Mouse (Mus musculus) liver, embryonic 15.5 days (tissue): Measurements from ENCODE around the gene Gm6377. TPM values are rescaled to one million over a fixed set of nuclear protein-coding genes. Genes with fewer than 3 reads are reported as not detected.
A peak's percentile ranks its signal among the peaks of the same experiment; 100 is the strongest.

ENCODE experiments used
- ATAC-seq: fragments of 200-750 bp; cut with Nextera tagmentation; 2 replicates; pipeline ENCODE4 v1.8.0; 2017; ENCODE audit warnings: moderate number of reproducible peaks, mild to moderate bottlenecking, moderate library complexity; ENCODE audit not compliant: insufficient read depth
- H3K27ac ChIP-seq: fragments of 300-500 bp; sonication (generic); replicated peaks from 2 replicates; pipeline ENCODE4 v1.5.1; 2015; ENCODE audit warnings: mild to moderate bottlenecking, inconsistent platforms
- H3K27me3 ChIP-seq: fragments of 300-500 bp; sonication (generic); 2 replicates; pipeline ENCODE4 v1.6.1; 2015; ENCODE audit warnings: mild to moderate bottlenecking, inconsistent platforms
- H3K36me3 ChIP-seq: fragments of 300-500 bp; sonication (generic); replicated peaks from 2 replicates; pipeline ENCODE4 v1.6.1; 2015; ENCODE audit warnings: moderate library complexity, mild to moderate bottlenecking, inconsistent platforms
- H3K4me1 ChIP-seq: fragments of 300-500 bp; sonication (generic); replicated peaks from 2 replicates; pipeline ENCODE4 v1.6.1; 2015; ENCODE audit warnings: inconsistent platforms
- H3K4me2 ChIP-seq: fragments of 300-500 bp; sonication (generic); 2 replicates; pipeline ENCODE4 v1.6.1; 2015; ENCODE audit warnings: moderate library complexity, mild to moderate bottlenecking, inconsistent platforms
- H3K4me3 ChIP-seq: fragments of 300-500 bp; sonication (generic); replicated peaks from 2 replicates; pipeline ENCODE4 v1.5.1; 2015; ENCODE audit warnings: mild to moderate bottlenecking, inconsistent platforms
- H3K9ac ChIP-seq: fragments of 300-500 bp; sonication (generic); 2 replicates; pipeline ENCODE4 v1.6.1; 2015; ENCODE audit warnings: moderate library complexity, mild to moderate bottlenecking, inconsistent platforms
- H3K9me3 ChIP-seq: fragments of 300-500 bp; sonication (generic); replicated peaks from 2 replicates; pipeline ENCODE4 v1.6.1; 2016; ENCODE audit warnings: inconsistent platforms
- WGBS: fragments of 180-500 bp; shearing (Covaris S2); methylation state at CpG from one replicate; pipeline ENCODE4 v1.1.7; 2015; ENCODE audit warnings: mixed read lengths; ENCODE audit not compliant: insufficient replicate concordance; 5-methylcytosine and 5-hydroxymethylcytosine counted together
- polyA plus RNA-seq: library from polyadenylated mRNA; unstranded; fragments of >200 nt; fragmentation: Nextera tagmentation; extraction: Ambion mirVana; gene quantifications from 2 replicates; pipeline ENCODE4 v1.2.1, GENCODE M21; 2015

Gene Gm6377
- 0.16 and 0.26 TPM in 2 replicates for polyA plus RNA-seq

DNA sequence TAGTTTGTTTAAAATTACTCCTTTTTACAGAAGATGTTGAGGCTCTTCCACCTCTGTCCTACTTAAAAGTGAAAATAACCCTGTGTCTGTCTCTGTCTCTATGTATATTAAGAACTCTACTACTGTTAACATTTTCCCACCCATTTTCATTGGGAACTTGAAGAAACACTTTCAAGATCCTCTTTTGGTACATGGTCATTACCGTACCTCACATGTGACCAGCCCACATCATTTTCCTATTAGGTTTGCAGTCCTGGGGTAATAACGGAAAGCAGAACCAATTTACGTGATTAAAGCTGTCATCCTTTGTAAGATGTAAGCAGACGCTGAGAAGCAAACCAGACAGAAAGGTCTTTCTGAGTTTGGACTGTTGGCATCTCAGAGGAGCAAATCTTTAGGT lies at the start of gene Gm6377:
TSS of gene Gm6377 (plus strand) at position 289 of the 400 bp plus-strand sequence.
- WGBS = 57% methylated on average over 4 of the region's 4 CpGs

DNA sequence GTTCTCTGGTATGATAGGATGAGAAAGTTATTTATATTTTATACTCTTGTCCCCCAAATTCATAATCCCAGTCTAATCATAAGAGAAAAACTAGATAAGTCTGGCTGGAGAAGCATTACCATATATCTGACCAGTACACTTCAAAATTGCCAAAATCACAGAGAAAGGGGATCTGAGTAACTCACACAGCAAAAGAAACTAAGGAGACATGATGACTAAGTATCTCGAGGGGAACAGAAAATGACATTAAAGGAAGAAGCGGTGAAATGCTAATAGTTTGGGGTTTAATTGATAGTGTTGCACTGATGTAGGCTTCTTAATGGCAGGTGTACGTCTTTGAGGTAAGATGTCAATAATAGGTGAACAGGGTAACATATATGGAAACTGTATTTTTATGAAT lies 49.4 kb upstream of the Gm6377 start:
- ATAC-seq = no peak
- Histone ChIP-seq H3K36me3 (no peaks in the 10 kb centered on the region), H3K4me1 (no peaks in the 10 kb centered on the region), H3K27ac (no peak overlapping the region), H3K4me3 (no peak overlapping the region), H3K4me2 (no peak overlapping the region), H3K9me3 (no peaks in the 10 kb centered on the region), H3K9ac (no peak overlapping the region), H3K27me3 (no peaks in the 10 kb centered on the region)
- WGBS = 75% methylated on average over 3 of the region's 3 CpGs

More for the DNA sequence above, at the start of gene Gm6377:
- H3K27me3 ChIP-seq = no peaks in the 10 kb centered on the region
- H3K4me3 ChIP-seq = no peak within 1 kb of the TSS
- no peak within 1 kb of the TSS for H3K9ac ChIP-seq
- no peaks in the 10 kb centered on the region for H3K36me3 ChIP-seq
- H3K9me3 ChIP-seq = no peaks in the 10 kb centered on the region
- H3K4me1 ChIP-seq = no peaks in the 10 kb centered on the region
- no peak within 1 kb of the TSS for H3K4me2 ChIP-seq
- H3K27ac ChIP-seq = no peak within 1 kb of the TSS
- no peak for ATAC-seq

DNA sequence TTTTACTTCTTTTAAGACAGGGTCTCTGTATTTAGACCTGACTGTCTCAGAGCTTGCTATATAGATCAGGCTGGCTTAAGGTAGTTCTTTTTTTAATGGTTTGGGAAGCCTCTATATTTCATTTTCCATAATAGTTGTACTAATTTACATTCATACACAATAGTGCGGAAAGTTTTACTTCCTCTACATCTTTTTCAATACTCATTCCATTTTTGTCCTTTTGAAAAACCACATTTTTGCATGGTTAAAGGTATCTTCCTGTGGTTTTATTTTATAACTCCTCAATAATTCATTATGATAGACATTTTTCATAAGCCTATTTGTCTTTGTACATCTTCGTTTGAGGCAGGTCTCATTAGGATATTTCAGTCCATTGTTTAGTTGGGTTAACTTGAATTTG lies 45.3 kb upstream of the Gm6377 start:
- Histone ChIP-seq H3K4me3 (no peak overlapping the region), H3K27me3 (no peaks in the 10 kb centered on the region), H3K36me3 (0 out of 2 replicates have a peak, but pooled peaks cover 4% of the 10 kb centered on the region), H3K9ac (no peak overlapping the region), H3K4me1 (no peaks in the 10 kb centered on the region), H3K4me2 (no peak overlapping the region), H3K9me3 (no peaks in the 10 kb centered on the region), H3K27ac (no peak overlapping the region)
- ATAC-seq = no peak
- WGBS = 67% methylated on average over 2 of the region's 2 CpGs

DNA sequence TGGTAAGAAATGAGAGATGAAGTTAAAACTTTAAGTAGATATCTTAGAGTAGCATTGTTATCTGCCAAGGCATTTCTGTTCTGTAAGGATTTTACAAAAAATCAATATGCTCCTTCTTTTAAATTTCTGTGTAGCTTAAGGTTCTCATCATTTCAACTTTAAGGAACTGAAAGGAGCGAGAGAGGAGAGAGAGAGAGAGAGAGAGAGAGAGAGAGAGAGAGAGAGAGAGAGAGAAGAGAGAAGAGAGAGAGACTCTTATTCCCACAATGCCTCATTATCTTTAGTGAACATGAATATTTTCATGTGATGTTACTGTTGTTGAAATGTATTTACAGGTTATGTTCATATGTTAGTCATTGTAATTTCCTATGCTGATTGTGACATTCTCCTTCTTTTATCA lies 36.2 kb upstream of the Gm6377 start:
- no peak overlapping the region for H3K27ac ChIP-seq
- H3K9me3 ChIP-seq = no peaks in the 10 kb centered on the region
- 48% methylated on average over 1 of the region's 1 CpGs for WGBS
- no peaks in the 10 kb centered on the region for H3K4me1 ChIP-seq
- H3K4me3 ChIP-seq = no peak overlapping the region
- no peaks in the 10 kb centered on the region for H3K27me3 ChIP-seq
- no peaks in the 10 kb centered on the region for H3K36me3 ChIP-seq
- no peak overlapping the region for H3K4me2 ChIP-seq
- ATAC-seq = no peak
- no peak overlapping the region for H3K9ac ChIP-seq

DNA sequence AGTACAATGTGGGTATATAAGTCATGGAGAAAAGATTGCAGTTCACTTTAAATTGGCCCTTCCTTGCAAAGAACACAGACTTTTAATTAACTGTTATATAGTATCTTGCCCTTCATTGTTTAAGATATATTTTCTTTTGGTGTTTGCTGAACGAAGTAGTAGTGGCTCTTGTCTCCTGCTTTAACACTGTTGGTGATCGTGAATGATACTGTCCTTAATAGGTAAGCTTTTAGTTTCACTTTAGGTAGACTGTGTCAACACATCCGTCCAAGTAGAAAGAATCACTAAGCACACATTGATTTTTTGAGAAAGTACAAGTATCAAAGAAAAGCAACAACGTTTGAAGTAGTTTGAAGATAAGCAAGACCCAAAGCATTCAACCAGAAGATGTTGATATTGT lies 35.7 kb upstream of the Gm6377 start:
- H3K27me3 ChIP-seq = no peaks in the 10 kb centered on the region
- no peaks in the 10 kb centered on the region for H3K36me3 ChIP-seq
- 48% methylated on average over 4 of the region's 4 CpGs for WGBS
- H3K4me1 ChIP-seq = no peaks in the 10 kb centered on the region
- H3K27ac ChIP-seq = no peak overlapping the region
- ATAC-seq = no peak
- H3K9me3 ChIP-seq = no peaks in the 10 kb centered on the region
- H3K4me3 ChIP-seq = no peak overlapping the region
- no peak overlapping the region for H3K9ac ChIP-seq
- H3K4me2 ChIP-seq = no peak overlapping the region

DNA sequence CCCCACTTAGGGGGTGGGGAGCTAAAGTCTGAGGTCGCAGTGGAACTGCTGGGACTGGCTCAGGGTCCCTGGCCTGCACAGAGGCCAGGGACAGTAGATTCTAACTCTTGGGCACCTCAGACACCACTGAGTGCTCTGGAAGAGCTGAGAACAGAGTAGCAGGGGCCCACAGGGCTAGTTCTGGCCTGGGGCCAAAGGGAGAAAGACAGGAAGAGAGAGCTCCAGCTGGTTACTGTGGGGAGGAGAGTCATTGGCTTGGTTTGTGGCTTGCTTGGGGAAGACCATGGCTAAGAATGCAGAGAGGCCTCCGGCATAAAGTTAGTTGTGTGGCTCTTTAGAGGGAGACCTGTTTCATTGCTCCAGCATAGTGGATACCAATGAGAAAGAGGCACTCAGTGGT lies 21.5 kb upstream of the Gm6377 start:
- Histone ChIP-seq H3K9ac (no peak overlapping the region), H3K27ac (no peak overlapping the region), H3K36me3 (no peaks in the 10 kb centered on the region), H3K4me3 (no peak overlapping the region), H3K4me2 (no peak overlapping the region), H3K27me3 (no peaks in the 10 kb centered on the region), H3K4me1 (no peaks in the 10 kb centered on the region), H3K9me3 (no peaks in the 10 kb centered on the region)
- 47% methylated on average over 2 of the region's 2 CpGs for WGBS
- no peak for ATAC-seq

DNA sequence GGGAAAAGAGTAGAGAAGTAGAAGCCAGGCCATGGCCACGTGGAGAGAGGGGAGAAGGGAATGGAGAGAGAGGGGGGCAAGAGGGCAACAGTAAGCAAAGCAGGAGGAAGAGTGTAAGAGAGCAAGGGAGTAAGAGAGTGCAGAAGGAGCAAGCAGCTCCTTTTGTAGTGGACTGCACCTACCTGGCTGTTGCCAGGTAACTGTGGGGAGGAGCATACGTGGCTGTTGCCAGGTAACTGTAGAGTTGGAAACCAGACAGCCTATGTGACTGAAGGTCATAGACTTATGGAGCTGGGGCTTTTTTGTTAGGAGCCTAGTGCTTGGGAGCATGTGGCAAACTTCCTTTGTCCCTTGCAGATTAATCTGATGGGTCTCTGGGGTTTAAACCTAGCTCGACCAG lies 21.1 kb upstream of the Gm6377 start:
- H3K4me3 ChIP-seq = no peak overlapping the region
- H3K36me3 ChIP-seq = no peaks in the 10 kb centered on the region
- no peak for ATAC-seq
- H3K27ac ChIP-seq = no peak overlapping the region
- H3K4me2 ChIP-seq = no peak overlapping the region
- H3K4me1 ChIP-seq = no peaks in the 10 kb centered on the region
- WGBS = 32% methylated on average over 3 of the region's 3 CpGs
- no peaks in the 10 kb centered on the region for H3K27me3 ChIP-seq
- no peak overlapping the region for H3K9ac ChIP-seq
- H3K9me3 ChIP-seq = no peaks in the 10 kb centered on the region

DNA sequence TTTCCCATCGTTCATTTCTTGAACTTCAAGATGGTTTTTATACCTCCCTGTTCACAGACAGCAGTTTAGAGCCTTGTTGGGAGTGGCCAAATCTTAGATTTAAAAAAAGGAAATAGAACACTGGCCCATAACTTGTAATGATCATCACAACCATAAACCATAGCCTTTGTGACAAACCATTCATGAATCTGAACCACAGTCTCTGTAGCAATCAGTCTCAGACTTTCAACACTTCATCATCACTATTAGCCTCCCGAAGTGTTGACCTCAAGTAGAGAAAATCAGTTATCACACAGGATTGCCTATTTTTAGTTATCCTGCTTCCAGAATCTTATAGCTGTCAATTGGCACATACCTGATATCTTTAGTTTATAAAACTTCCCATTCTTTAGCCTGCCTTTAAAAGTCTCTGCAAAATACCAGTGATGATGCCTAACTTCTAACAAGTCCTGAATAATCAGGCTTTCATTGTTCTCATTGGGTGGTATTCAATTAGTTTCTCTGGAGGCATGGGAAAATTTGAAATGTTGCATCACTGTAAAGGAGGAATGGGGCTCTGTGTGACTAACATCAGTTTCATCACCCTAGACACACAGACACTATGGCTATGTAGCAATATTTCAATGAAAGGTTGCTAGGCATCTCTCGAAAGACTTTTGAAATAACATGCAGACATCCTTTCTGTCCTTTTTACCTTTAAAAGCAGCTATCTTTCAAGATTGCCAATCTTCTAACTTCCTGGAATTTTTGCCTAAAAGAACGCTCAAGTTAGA lies 11.7 kb upstream of the Gm6377 start:
- no peak overlapping the region for H3K9ac ChIP-seq
- no peak overlapping the region for H3K4me2 ChIP-seq
- no peak overlapping the region for H3K27ac ChIP-seq
- no peak for ATAC-seq
- no peaks in the 10 kb centered on the region for H3K4me1 ChIP-seq
- no peaks in the 10 kb centered on the region for H3K36me3 ChIP-seq
- 54% methylated on average over 4 of the region's 4 CpGs for WGBS
- no peaks in the 10 kb centered on the region for H3K27me3 ChIP-seq
- H3K4me3 ChIP-seq = no peak overlapping the region
- no peaks in the 10 kb centered on the region for H3K9me3 ChIP-seq

DNA sequence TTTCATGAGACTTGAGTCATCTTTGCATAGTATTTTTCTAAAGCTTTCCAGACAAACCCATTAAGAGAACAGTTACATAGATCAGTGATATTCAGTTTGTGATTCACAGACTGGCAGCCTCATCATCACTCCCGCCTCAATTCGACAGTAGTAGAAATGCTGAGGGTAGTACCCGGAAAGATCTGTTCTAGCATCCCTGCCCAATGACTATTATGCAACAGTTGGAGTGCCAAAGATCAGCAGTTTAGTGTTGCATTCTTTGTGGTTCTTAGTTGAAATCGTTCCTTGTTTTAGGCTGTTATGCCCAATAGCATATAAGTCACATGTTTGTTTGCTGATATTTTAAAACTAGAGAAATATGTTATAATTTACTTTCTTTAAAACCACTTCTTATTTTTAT lies 6.9 kb upstream of the Gm6377 start:
- Histone ChIP-seq H3K27ac (no peak overlapping the region), H3K9me3 (no peaks in the 10 kb centered on the region), H3K4me1 (no peaks in the 10 kb centered on the region), H3K36me3 (no peaks in the 10 kb centered on the region), H3K9ac (no peak overlapping the region), H3K27me3 (no peaks in the 10 kb centered on the region), H3K4me3 (no peak overlapping the region), H3K4me2 (no peak overlapping the region)
- 64% methylated on average over 4 of the region's 4 CpGs for WGBS
- no peak for ATAC-seq

DNA sequence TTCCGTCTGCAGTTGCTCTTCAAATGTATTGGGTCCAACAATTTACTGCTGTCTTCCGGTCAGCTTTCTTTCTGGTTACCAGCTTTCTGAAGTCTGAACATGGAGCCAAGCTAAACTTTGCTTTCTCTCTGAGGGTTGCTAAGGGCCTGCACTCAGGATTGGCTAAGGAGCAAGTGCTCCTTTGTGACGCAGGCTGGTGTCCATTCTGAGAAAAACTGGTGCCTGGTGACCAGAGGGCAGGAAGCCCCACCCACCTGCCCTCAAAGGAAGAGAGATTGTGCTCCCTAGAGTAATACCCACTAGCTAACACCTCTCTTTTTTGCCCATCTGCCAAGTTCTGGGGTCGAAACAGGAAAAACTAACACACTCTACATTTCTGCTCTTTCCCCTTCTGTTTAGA lies 5.6 kb upstream of the Gm6377 start:
- Histone ChIP-seq H3K36me3 (no peaks in the 10 kb centered on the region), H3K9me3 (no peaks in the 10 kb centered on the region), H3K4me2 (no peak overlapping the region), H3K4me3 (no peak overlapping the region), H3K9ac (no peak overlapping the region), H3K27ac (no peak overlapping the region), H3K27me3 (no peaks in the 10 kb centered on the region), H3K4me1 (no peaks in the 10 kb centered on the region)
- 51% methylated on average over 4 of the region's 4 CpGs for WGBS
- ATAC-seq = peak; percentile 51; the same call in 1 of the 2 replicates

DNA sequence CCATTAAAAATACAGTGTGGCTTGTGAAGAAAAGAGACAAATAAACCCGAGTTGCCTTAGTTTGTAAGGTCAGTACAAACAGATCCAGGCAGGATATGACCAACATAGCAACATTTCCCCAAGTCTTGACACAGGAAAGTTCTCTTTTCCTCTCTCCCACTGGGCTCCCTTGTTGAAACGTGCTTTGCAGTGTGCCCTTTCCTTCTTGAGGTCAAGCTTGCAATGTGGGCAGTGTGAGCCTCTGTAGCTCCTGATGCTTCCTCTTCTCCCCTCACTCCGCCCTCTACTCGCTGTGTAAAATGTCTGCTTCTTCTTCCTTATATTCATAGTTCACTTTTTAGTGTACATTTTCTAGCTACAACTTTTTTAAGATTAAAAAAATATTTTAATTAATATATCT lies 5.1 kb upstream of the Gm6377 start:
- Histone ChIP-seq H3K27ac (no peak overlapping the region), H3K4me2 (no peak overlapping the region), H3K9ac (no peak overlapping the region), H3K36me3 (no peaks in the 10 kb centered on the region), H3K27me3 (no peaks in the 10 kb centered on the region), H3K9me3 (no peaks in the 10 kb centered on the region), H3K4me1 (no peaks in the 10 kb centered on the region), H3K4me3 (no peak overlapping the region)
- peak; percentile 52; the same call in 1 of the 2 replicates for ATAC-seq
- 24% methylated on average over 4 of the region's 4 CpGs for WGBS

DNA sequence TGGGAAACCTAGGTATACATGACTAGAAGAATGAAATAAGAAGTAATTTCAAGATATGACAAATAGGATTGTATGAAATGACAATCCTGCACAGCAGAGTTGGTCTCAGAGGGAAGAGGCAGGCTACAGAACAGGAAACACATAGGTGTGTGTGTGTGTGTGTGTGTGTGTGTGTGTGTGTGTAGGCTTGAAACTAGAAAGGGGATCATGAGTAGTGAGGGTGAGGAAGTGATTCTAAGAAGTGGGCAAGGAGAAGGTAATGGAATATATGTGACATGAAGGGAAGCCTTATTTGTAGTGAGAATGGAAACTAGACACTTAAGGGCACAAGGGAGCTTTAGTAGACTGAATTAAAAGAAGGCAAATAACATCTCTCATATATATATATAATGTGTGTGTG lies 11.3 kb downstream of the Gm6377 start:
- no peaks in the 10 kb centered on the region for H3K9me3 ChIP-seq
- no peak for ATAC-seq
- no peak overlapping the region for H3K4me3 ChIP-seq
- H3K27ac ChIP-seq = no peak overlapping the region
- no peak overlapping the region for H3K4me2 ChIP-seq
- H3K27me3 ChIP-seq = no peaks in the 10 kb centered on the region
- H3K36me3 ChIP-seq = no peaks in the 10 kb centered on the region
- H3K4me1 ChIP-seq = no peaks in the 10 kb centered on the region
- no peak overlapping the region for H3K9ac ChIP-seq
